Mouse (Mus musculus) hindbrain, postnatal 0 days (tissue): ENCODE data around the gene Zfand3. TPM values are rescaled to one million over a fixed set of nuclear protein-coding genes. Genes with fewer than 3 reads are reported as not detected.

Experiments used
- ATAC-seq: fragments of 200-750 bp; cut with Nextera tagmentation; 2 replicates; pipeline ENCODE4 v1.8.0; 2017; ENCODE audit warnings: mild to moderate bottlenecking, moderate TSS enrichment, moderate library complexity
- DNase-seq: peaks from one replicate; pipeline ENCODE4 v3.0.0-alpha.2; 2015; ENCODE audit warnings: low spot score
- H3K27ac ChIP-seq: fragments of 300-500 bp; sonication (generic); 2 replicates; pipeline ENCODE4 v1.5.1; 2014; ENCODE audit warnings: mild to moderate bottlenecking
- H3K27me3 ChIP-seq: fragments of 300-500 bp; sonication (generic); 2 replicates; pipeline ENCODE4 v1.6.1; 2014; ENCODE audit warnings: low read length, mixed read lengths; ENCODE audit not compliant: insufficient read depth
- H3K36me3 ChIP-seq: fragments of 300-500 bp; sonication (generic); 2 replicates; pipeline ENCODE4 v1.6.1; 2014; ENCODE audit warnings: low read length, mixed read lengths; ENCODE audit not compliant: insufficient read depth
- H3K4me1 ChIP-seq: fragments of 300-500 bp; sonication (generic); 2 replicates; pipeline ENCODE4 v1.6.1; 2014; ENCODE audit warnings: antibody characterized with exemption, low read length, mixed read lengths; ENCODE audit not compliant: insufficient read depth
- H3K4me2 ChIP-seq: fragments of 300-500 bp; sonication (generic); 2 replicates; pipeline ENCODE4 v1.6.1; 2014; ENCODE audit warnings: low read depth, mild to moderate bottlenecking, low read length, moderate library complexity, mixed read lengths
- H3K4me3 ChIP-seq: fragments of 300-500 bp; sonication (generic); 2 replicates; pipeline ENCODE4 v1.5.1; 2014; ENCODE audit warnings: low read length
- H3K9ac ChIP-seq: fragments of 300-500 bp; sonication (generic); replicated peaks from 2 replicates; pipeline ENCODE4 v1.6.1; 2014; ENCODE audit warnings: mild to moderate bottlenecking, low read length, moderate library complexity, mixed read lengths
- H3K9me3 ChIP-seq: fragments of 300-500 bp; sonication (generic); 2 replicates; pipeline ENCODE4 v1.6.1; 2016; ENCODE audit warnings: low read length, mixed read lengths
- CTCF ChIP-seq: IDR thresholded peaks from 2 replicates; pipeline ENCODE4 v1.5.1; 2016; ENCODE audit warnings: antibody characterized with exemption, control low read depth, low read depth
- WGBS: fragments of 180-500 bp; shearing (Covaris S2); extraction: QIAGEN DNeasy Blood & Tissue Kit; methylation state at CpG from one replicate; pipeline ENCODE4 v1.1.7; 2014; 5-methylcytosine and 5-hydroxymethylcytosine counted together
- polyA plus RNA-seq: library from polyadenylated mRNA; unstranded; fragments of >200 nt; fragmentation: Nextera tagmentation; extraction: Ambion mirVana; gene quantifications from 2 replicates; pipeline ENCODE4 v1.2.1, GENCODE M21; 2015
- total RNA-seq: library from RNA; depleted of rRNA; stranded (reverse); fragments of >200 nt; gene quantifications from 2 replicates; pipeline ENCODE4 v1.2.3, GENCODE M21; 2014

Gene Zfand3
- total and polyA plus RNA-seq, 2 experiments from 2014 or later, result 50.6 to 84.5 TPM

DNA sequence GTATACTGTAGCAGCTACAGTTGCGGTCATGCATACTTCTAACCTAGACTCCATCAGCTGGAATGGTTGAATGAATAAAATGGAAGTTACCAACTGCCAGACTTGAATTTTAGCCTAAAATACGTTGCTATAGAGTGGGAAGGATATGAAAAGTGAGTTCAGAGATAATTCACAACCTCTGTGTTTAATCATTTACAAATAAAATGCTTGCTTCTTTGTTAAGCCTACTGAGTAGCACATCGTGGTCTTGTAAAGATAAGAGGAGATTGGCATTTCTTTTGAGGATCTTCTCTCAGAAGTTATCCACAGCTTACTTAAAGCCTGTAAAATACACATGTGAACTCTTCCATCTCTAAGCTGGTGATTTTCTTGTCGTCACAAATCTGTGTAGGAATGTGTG is 93.1 kb downstream of the Zfand3 start:
- H3K36me3 ChIP-seq, result no peaks in the 10 kb centered on the region
- DNase-seq, result no peak
- no peaks in the 10 kb centered on the region for H3K9me3 ChIP-seq

GRCm38 (mm10) chr17:30099670-30100069 is 95.1 kb downstream of the Zfand3 start:
- Histone ChIP-seq H3K9me3 (no peaks in the 10 kb centered on the region), H3K36me3 (no peaks in the 10 kb centered on the region), H3K4me1 (peaks cover 5% of the 10 kb centered on the region; the same call in 1 of the 2 replicates), H3K4me3 (no peak overlapping the region), H3K27me3 (no peaks in the 10 kb centered on the region), H3K27ac (no peak overlapping the region), H3K9ac (no peak overlapping the region), H3K4me2 (no peak overlapping the region)
- DNase-seq (no peak), ATAC-seq (no peak)
- no peak for TF ChIP-seq CTCF
- WGBS, result 80% methylated on average over 2 of the region's 2 CpGs

More for the DNA sequence above, 93.1 kb downstream of the Zfand3 start:
- WGBS, result 80% methylated on average over 4 of the region's 4 CpGs
- H3K27me3 ChIP-seq, result no peaks in the 10 kb centered on the region
- no peak overlapping the region for H3K4me3 ChIP-seq
- H3K4me1 ChIP-seq, result peaks cover 5% of the 10 kb centered on the region; the same call in 1 of the 2 replicates
- ATAC-seq, result no peak
- no peak overlapping the region for H3K9ac ChIP-seq
- no peak overlapping the region for H3K4me2 ChIP-seq
- no peak for TF ChIP-seq CTCF
- no peak overlapping the region for H3K27ac ChIP-seq

GRCm38 (mm10) chr17:30101801-30102200 is 97.3 kb downstream of the Zfand3 start:
- H3K9me3 ChIP-seq, result no peaks in the 10 kb centered on the region
- ATAC-seq (no peak), DNase-seq (no peak)
- no peak for TF ChIP-seq CTCF
- no peaks in the 10 kb centered on the region for H3K36me3 ChIP-seq
- no peaks in the 10 kb centered on the region for H3K27me3 ChIP-seq
- H3K9ac ChIP-seq, result no peak overlapping the region
- H3K4me2 ChIP-seq, result no peak overlapping the region
- H3K4me1 ChIP-seq, result peaks cover 5% of the 10 kb centered on the region; the same call in 1 of the 2 replicates
- no peak overlapping the region; the same call in 1 of the 2 replicates for H3K27ac ChIP-seq
- H3K4me3 ChIP-seq, result no peak overlapping the region

GRCm38 (mm10) chr17:30103005-30103404 is 98.5 kb downstream of the Zfand3 start:
- no peak overlapping the region for H3K27ac ChIP-seq

GRCm38 (mm10) chr17:30103641-30104165 is 99.2 kb downstream of the Zfand3 start:
- no peak for ATAC-seq
- 74% methylated on average over 4 of the region's 4 CpGs for WGBS
- no peak for TF ChIP-seq CTCF

More at GRCm38 (mm10) chr17:30103005-30103404, 98.5 kb downstream of the Zfand3 start:
- no peak for TF ChIP-seq CTCF
- no peak overlapping the region for H3K9ac ChIP-seq
- H3K4me2 ChIP-seq, result no peak overlapping the region
- H3K27me3 ChIP-seq, result no peaks in the 10 kb centered on the region
- no peaks in the 10 kb centered on the region for H3K36me3 ChIP-seq
- no peaks in the 10 kb centered on the region for H3K9me3 ChIP-seq
- WGBS, result 94% methylated on average over 5 of the region's 5 CpGs
- no peak overlapping the region for H3K4me3 ChIP-seq
- ATAC-seq, result no peak
- H3K4me1 ChIP-seq, result peaks cover 5% of the 10 kb centered on the region; the same call in 1 of the 2 replicates
- no peak for DNase-seq

DNA sequence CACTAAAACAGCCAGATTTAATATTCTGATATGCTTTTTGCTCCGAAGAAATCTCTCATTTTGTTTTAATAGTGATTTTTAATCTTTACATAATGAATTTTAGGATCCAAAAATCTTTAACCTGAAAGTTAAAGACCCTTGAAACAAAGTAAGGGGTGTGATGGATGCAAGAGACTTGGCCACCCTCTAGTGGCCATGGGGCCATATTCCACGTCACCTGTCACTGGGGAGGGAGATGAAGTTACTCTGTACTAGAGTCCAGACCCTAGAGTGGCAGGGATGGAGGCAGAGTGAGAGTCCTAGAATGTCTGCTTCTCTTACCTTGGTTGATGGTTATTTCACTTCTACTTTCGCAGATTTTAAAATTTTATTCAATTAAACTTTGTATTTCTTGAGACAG is 100.8 kb downstream of the Zfand3 start:
- Histone ChIP-seq H3K27me3 (no peaks in the 10 kb centered on the region), H3K4me2 (no peak overlapping the region), H3K27ac (no peak overlapping the region), H3K9ac (no peak overlapping the region), H3K36me3 (no peaks in the 10 kb centered on the region), H3K9me3 (no peaks in the 10 kb centered on the region), H3K4me3 (no peak overlapping the region), H3K4me1 (peaks cover 5% of the 10 kb centered on the region; the same call in 1 of the 2 replicates)
- peak; percentile 74 for TF ChIP-seq CTCF
- DNase-seq, result peak; percentile 49
- 85% methylated on average over 3 of the region's 3 CpGs for WGBS
- ATAC-seq, result no peak

More at GRCm38 (mm10) chr17:30103641-30104165, 99.2 kb downstream of the Zfand3 start:
- DNase-seq, result no peak
- Histone ChIP-seq H3K27ac (no peak overlapping the region), H3K4me1 (peaks cover 5% of the 10 kb centered on the region; the same call in 1 of the 2 replicates), H3K9me3 (no peaks in the 10 kb centered on the region), H3K9ac (no peak overlapping the region), H3K4me3 (no peak overlapping the region), H3K36me3 (no peaks in the 10 kb centered on the region), H3K27me3 (no peaks in the 10 kb centered on the region), H3K4me2 (no peak overlapping the region)

DNA sequence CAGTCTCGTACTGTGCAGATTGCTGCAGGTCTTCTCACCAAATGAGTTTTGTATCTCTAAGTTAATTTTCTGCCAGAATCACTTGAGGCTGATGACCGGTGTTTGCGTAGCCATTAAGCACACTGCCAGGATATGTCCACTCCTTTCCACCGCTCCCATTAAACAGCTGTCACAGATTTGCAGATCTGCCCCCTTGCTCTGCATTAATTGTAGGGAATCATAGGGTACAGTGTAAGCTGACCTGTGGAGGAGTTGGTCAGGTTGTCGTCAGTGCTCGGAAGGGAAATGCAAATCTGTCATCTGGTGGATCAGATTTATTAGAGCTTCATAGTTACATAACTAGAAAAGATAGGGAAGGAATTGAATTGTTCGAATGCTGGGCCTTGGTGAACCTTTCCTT is 106.1 kb downstream of the Zfand3 start:
- DNase-seq (no peak), ATAC-seq (no peak)
- WGBS, result 54% methylated on average over 7 of the region's 7 CpGs
- H3K9ac ChIP-seq, result no peak overlapping the region
- no peak overlapping the region for H3K27ac ChIP-seq
- H3K27me3 ChIP-seq, result no peaks in the 10 kb centered on the region
- no peaks in the 10 kb centered on the region for H3K9me3 ChIP-seq
- no peak overlapping the region for H3K4me2 ChIP-seq
- TF ChIP-seq CTCF, result no peak
- H3K4me3 ChIP-seq, result no peak overlapping the region
- H3K36me3 ChIP-seq, result no peaks in the 10 kb centered on the region
- peaks cover 4% of the 10 kb centered on the region; the same call in 1 of the 2 replicates for H3K4me1 ChIP-seq
